Mouse (Mus musculus): ENCODE results near the gene Lrfn4. TPM values are rescaled to one million over a fixed set of nuclear protein-coding genes. Genes with fewer than 3 reads are reported as not detected.
A peak's percentile ranks its signal among the peaks of the same experiment; 100 is the strongest.
"Not testable (repeated sequence)": the region's sequence is repeated elsewhere in the genome, so short reads cannot be mapped to it uniquely, and the experiment has no call there.

Lrfn4 gene
- polyA plus RNA-seq, 1 experiment = 12.0 TPM

DNA sequence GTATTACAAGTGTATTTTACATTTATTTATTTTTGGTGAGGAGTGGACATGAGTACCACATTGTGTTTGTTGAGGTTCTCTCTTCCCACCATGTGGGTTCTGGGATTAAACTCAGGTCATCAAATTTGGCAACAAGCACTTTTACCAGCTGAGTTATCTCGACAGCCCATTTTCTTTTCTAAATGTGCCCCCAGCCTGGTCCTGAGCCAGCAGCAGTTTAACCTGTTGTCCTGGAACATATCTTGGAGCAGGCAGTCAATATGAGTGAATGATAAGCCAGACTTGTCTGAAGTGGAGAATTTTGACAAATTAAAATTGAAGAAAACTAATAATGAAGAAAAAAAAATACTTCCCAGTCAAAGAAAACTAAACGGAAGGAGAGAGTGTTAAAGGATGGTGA, 19.4 kb downstream of the Lrfn4 start:
- TF ChIP-seq POLR2A (IDR thresholded peaks at IDR 0.05; ENCODE audit: low read depth, low read length) = no peak
- TF ChIP-seq CTCF (IDR thresholded peaks at IDR 0.05; ENCODE audit: extremely low read depth, insufficient read length, insufficient replicate concordance, low read depth, low read length) = no peak
- 66% methylated on average over 2 of the region's 2 CpGs for WGBS
- Histone ChIP-seq H3K36me3 (ENCODE audit: control insufficient read depth, insufficient read depth, low read length) (no peaks in the 10 kb centered on the region), H3K4me3 (ENCODE audit: low read depth, low read length) (no peak overlapping the region), H3K27me3 (ENCODE audit: control insufficient read depth, insufficient read depth, low read length) (no peaks in the 10 kb centered on the region), H3K4me1 (ENCODE audit: control insufficient read depth, insufficient read depth, insufficient read length, low read length) (peaks cover 7% of the 10 kb centered on the region), H3K27ac (ENCODE audit: insufficient read depth, low read depth, low read length) (no peak overlapping the region)

DNA sequence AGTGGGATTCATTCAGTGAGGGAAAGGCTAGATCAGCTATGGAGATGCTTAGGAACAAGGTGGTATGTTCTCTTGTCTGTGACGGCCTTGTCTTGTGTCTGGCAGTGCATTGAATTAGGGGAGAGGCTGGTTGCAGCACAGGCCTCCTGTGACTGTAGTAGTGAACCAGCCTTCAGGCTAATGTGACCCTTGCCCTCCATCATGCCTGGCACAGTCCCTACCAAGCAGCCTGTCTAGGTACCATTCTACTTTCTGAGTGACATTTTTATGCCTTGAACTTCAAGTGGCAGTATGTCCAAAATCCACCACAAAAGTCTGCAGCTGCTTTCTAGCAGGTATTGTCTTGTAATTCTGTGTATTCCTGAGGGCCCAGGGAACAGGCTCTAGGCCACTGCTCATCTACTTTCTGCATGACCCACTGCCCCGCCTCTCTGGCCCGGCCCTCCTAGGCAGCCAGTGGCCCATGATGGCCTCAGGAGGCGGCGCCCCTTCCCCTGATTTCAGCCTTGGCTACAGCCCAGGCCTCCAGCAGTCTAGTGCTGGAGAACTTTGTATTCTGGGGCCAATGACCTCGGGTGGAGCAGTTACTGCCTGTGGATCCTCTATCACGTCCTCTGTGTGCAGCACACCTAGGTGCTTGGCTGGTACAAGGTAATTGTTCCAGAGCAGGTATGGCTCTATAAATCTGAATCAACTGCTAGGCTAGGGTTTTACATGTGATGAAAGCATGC, 21.5 kb downstream of the Lrfn4 start:
- 37% methylated on average over 7 of the region's 7 CpGs for WGBS
- Histone ChIP-seq H3K4me1 (ENCODE audit: control insufficient read depth, insufficient read depth, insufficient read length, low read length) (peaks cover 7% of the 10 kb centered on the region), H3K36me3 (ENCODE audit: control insufficient read depth, insufficient read depth, low read length) (no peaks in the 10 kb centered on the region), H3K27me3 (ENCODE audit: control insufficient read depth, insufficient read depth, low read length) (no peaks in the 10 kb centered on the region), H3K4me3 (ENCODE audit: low read depth, low read length) (no peak overlapping the region), H3K27ac (ENCODE audit: insufficient read depth, low read depth, low read length) (peak overlapping the region; percentile 56; the same call in 1 of the 2 replicates)
- TF ChIP-seq CTCF (IDR thresholded peaks at IDR 0.05; ENCODE audit: extremely low read depth, insufficient read length, insufficient replicate concordance, low read depth, low read length) (no peak), POLR2A (IDR thresholded peaks at IDR 0.05; ENCODE audit: low read depth, low read length) (no peak)

DNA sequence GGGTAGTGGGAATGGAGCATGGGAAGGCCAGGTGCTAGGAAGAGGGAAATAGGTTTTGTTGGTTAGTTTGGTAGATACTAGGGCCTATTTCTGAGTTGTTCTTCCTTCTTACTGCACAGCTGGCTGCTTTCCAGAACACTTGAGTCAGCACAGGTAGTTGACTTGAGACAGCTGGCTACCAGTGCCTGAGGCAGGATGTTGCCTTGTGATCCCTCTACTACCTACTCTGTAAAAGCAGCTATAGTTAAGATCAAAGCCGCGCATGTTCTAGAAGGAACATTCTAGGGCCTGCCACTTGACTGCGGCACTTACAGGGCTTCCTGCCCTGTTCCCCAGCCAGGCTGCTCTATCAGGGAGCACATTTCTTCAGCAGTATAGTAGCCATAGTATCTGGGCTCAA, 25.4 kb downstream of the Lrfn4 start:
- no peak overlapping the region for H3K4me3 ChIP-seq (ENCODE audit: low read depth, low read length)
- WGBS = 33% methylated on average over 3 of the region's 3 CpGs
- no peaks in the 10 kb centered on the region for H3K27me3 ChIP-seq (ENCODE audit: control insufficient read depth, insufficient read depth, low read length)
- H3K4me1 ChIP-seq (ENCODE audit: control insufficient read depth, insufficient read depth, insufficient read length, low read length) = peaks cover 4% of the 10 kb centered on the region
- 0 out of 2 replicates have a peak overlapping the region, but pooled peaks have one; percentile 16 for H3K27ac ChIP-seq (ENCODE audit: insufficient read depth, low read depth, low read length)
- H3K36me3 ChIP-seq (ENCODE audit: control insufficient read depth, insufficient read depth, low read length) = no peaks in the 10 kb centered on the region
- TF ChIP-seq POLR2A (IDR thresholded peaks at IDR 0.05; ENCODE audit: low read depth, low read length) (no peak), CTCF (IDR thresholded peaks at IDR 0.05; ENCODE audit: extremely low read depth, insufficient read length, insufficient replicate concordance, low read depth, low read length) (no peak)

DNA sequence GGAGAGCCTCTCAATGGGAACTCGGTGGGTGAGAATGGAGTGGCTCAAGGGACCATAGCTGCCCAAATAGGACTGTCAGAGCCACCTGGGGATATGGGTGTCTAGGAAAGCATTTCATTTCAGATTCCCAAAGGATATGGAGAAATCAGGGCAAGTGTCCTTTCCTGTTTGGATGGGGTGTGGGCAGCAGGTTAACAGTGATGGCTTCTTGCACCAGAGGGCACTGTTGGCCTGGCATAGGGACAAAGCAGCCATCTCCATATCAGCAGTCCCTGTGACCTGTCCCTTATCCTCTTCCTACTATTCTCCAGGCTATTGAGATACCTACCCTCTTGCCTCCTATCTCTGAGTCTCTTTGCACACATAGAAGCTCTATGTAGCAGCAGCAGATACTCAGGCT, 26.4 kb downstream of the Lrfn4 start:
- Histone ChIP-seq H3K27ac (ENCODE audit: insufficient read depth, low read depth, low read length) (no peak overlapping the region), H3K4me1 (ENCODE audit: control insufficient read depth, insufficient read depth, insufficient read length, low read length) (peaks cover 1% of the 10 kb centered on the region), H3K36me3 (ENCODE audit: control insufficient read depth, insufficient read depth, low read length) (no peaks in the 10 kb centered on the region), H3K4me3 (ENCODE audit: low read depth, low read length) (no peak overlapping the region), H3K27me3 (ENCODE audit: control insufficient read depth, insufficient read depth, low read length) (no peaks in the 10 kb centered on the region)
- 71% methylated on average over 1 of the region's 1 CpGs for WGBS
- peak; percentile 39; the same call in 1 of the 2 replicates for TF ChIP-seq CTCF (IDR thresholded peaks at IDR 0.05; ENCODE audit: extremely low read depth, insufficient read length, insufficient replicate concordance, low read depth, low read length)
- no peak for TF ChIP-seq POLR2A (IDR thresholded peaks at IDR 0.05; ENCODE audit: low read depth, low read length)

DNA sequence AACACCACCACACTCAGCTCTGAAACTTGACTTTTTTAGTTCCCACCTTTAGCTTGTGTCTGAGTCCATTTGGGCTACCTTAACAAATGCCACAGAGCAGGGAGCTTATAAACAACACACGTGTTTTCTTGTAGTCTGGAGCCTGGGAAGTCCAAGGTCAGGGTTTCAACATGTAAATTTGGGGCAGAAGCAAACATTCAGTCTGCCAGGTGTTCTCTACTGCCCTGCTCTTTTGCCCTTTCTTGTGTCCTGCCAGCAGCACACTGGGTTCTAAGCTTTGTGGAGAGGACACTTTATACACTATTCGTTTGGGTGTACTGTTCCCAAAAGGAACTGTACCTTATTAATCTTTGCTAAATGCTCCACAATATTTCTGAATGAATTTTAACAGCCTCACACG, 27.0 kb downstream of the Lrfn4 start:
- 53% methylated on average over 3 of the region's 3 CpGs for WGBS

DNA sequence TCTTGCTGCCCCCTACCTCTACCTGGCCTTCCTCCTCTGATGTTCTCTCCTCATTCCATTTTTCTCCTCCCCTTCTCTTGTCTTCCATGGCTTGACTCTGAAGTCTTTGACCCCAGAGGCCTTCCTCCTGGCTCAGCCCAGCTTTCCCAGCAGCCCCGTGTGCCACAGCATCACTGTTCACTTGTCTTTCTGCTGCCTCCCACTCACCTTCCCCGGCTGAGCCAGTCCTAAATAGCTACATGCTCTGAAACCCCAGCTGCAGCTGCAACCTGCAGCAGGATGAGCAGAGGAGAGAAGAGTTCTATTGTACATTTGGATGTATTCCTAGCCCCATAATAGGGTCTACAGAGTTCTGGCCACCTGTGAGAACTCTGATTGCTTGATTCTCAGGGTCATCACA, 28.0 kb downstream of the Lrfn4 start:
- WGBS = 62% methylated on average over 2 of the region's 2 CpGs
- Histone ChIP-seq H3K36me3 (ENCODE audit: control insufficient read depth, insufficient read depth, low read length) (no peaks in the 10 kb centered on the region), H3K27me3 (ENCODE audit: control insufficient read depth, insufficient read depth, low read length) (no peaks in the 10 kb centered on the region), H3K4me3 (ENCODE audit: low read depth, low read length) (no peak overlapping the region), H3K27ac (ENCODE audit: insufficient read depth, low read depth, low read length) (no peak overlapping the region), H3K4me1 (ENCODE audit: control insufficient read depth, insufficient read depth, insufficient read length, low read length) (no peaks in the 10 kb centered on the region)
- TF ChIP-seq POLR2A (IDR thresholded peaks at IDR 0.05; ENCODE audit: low read depth, low read length) = no peak
- TF ChIP-seq CTCF (IDR thresholded peaks at IDR 0.05; ENCODE audit: extremely low read depth, insufficient read length, insufficient replicate concordance, low read depth, low read length) = no peak

More for the DNA sequence above, 27.0 kb downstream of the Lrfn4 start:
- Histone ChIP-seq H3K27ac (ENCODE audit: insufficient read depth, low read depth, low read length) (no peak overlapping the region), H3K4me3 (ENCODE audit: low read depth, low read length) (no peak overlapping the region), H3K27me3 (ENCODE audit: control insufficient read depth, insufficient read depth, low read length) (no peaks in the 10 kb centered on the region), H3K36me3 (ENCODE audit: control insufficient read depth, insufficient read depth, low read length) (no peaks in the 10 kb centered on the region), H3K4me1 (ENCODE audit: control insufficient read depth, insufficient read depth, insufficient read length, low read length) (no peaks in the 10 kb centered on the region; the same call in 1 of the 2 replicates)
- TF ChIP-seq CTCF (IDR thresholded peaks at IDR 0.05; ENCODE audit: extremely low read depth, insufficient read length, insufficient replicate concordance, low read depth, low read length) = no peak
- TF ChIP-seq POLR2A (IDR thresholded peaks at IDR 0.05; ENCODE audit: low read depth, low read length) = no peak

DNA sequence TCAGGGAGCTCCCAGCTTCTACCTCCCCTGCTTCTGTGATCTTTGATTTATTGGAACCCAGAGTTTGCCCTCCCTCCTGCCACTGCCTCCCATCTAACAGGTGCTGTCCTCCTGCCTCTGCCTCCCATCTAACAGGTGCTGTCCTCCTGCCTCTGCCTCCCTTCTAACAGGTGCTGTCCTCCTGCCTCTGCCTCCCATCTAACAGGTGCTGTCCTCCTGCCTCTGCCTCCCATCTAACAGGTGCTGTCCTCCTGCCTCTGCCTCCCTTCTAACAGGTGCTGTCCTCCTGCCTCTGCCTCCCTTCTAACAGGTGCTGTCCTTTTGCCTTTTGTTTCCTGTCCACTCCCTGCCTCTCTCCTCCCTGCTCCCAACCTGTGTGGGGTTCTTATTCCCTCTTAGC, 28.7 kb downstream of the Lrfn4 start:
- not testable (repeated sequence) for H3K27me3 ChIP-seq (ENCODE audit: control insufficient read depth, insufficient read depth, low read length); H3K36me3 ChIP-seq (ENCODE audit: control insufficient read depth, insufficient read depth, low read length); H3K27ac ChIP-seq (ENCODE audit: insufficient read depth, low read depth, low read length); H3K4me3 ChIP-seq (ENCODE audit: low read depth, low read length); H3K4me1 ChIP-seq (ENCODE audit: control insufficient read depth, insufficient read depth, insufficient read length, low read length)
